Mouse (Mus musculus): ENCODE results near the gene Gm27021.

GRCm38 (mm10) chr8:120688511-120688910 is 20.6 kb upstream of the Gm27021 start:
- no peak for TF ChIP-seq CTCF (IDR thresholded peaks at IDR 0.05; ENCODE audit: borderline replicate concordance, extremely low read depth, insufficient read depth, insufficient read length)
- no peak for TF ChIP-seq POLR2A (IDR thresholded peaks at IDR 0.05; ENCODE audit: borderline replicate concordance, extremely low read depth, insufficient read depth, insufficient read length, poor library complexity, severe bottlenecking)
